Mouse (Mus musculus): ENCODE measurements at regions not wholly inside any gene's neighbourhood (a gene's known extent, or its start where the extent isn't known, plus 50 kb on each side); places are given as distances from the start of the nearest gene placed in this dataset.
"Not testable (repeated sequence)": the region's sequence is repeated elsewhere in the genome, so short reads cannot be mapped to it uniquely, and the experiment has no call there.

DNA sequence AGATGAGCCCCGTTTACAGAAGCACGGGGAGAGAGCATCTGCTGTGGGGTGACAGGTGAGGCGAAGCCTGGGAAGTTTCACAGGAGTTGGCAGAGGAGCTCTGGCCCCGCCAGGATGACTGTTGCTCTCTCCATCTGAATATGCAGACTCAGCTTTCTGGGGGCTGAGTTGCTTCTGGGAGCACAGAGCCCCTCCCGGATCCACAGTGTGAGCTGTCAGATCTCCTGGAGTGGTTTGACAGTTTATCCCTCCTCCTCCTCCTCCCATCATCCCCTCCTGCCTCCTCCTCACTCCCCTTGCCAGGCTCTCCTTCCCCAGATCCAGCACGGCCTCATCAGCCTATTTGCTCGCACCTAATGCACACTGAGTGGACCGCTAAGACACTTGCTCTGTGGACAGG is 181.9 kb upstream of the Rpl38 start:
- no peak for DNase-seq (ENCODE audit: low spot score in 2 of 2)

DNA sequence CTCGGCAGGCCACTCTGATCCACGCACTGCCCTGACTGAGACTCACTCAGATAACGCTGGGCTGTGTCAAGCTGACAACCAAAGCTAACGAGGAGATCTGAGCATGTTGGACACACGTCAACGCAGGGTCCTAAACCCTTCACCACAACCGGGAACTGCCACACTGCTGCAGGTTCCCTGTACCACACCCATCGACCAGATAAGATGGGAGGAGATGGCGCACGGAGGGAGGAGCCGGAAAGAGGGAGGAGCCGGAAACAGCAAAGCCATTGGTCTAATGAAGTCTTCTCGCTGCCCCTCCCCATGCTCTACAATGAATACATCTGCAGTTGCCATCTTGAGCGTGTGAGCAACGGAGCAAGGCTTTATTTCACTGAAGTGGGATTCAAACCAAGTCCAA is 182.9 kb upstream of the Rpl38 start:
- DNase-seq (ENCODE audit: low spot score in 2 of 2) = no peak

DNA sequence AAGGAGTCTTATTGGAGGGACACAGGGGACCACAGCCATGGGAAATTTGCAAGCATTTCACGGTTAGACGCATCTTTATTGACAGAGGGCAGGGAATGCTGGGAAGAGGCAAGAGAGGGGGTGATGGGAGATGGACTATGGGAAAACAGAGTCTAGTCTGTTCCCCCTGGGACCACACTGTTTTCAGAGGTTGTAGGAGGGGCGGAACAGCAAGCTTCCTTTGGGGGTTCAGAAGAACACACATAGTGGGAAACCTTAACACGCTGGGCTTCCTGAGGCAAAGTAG is 183.7 kb upstream of the Rpl38 start:
- no peak for DNase-seq (ENCODE audit: low spot score in 2 of 2)

DNA sequence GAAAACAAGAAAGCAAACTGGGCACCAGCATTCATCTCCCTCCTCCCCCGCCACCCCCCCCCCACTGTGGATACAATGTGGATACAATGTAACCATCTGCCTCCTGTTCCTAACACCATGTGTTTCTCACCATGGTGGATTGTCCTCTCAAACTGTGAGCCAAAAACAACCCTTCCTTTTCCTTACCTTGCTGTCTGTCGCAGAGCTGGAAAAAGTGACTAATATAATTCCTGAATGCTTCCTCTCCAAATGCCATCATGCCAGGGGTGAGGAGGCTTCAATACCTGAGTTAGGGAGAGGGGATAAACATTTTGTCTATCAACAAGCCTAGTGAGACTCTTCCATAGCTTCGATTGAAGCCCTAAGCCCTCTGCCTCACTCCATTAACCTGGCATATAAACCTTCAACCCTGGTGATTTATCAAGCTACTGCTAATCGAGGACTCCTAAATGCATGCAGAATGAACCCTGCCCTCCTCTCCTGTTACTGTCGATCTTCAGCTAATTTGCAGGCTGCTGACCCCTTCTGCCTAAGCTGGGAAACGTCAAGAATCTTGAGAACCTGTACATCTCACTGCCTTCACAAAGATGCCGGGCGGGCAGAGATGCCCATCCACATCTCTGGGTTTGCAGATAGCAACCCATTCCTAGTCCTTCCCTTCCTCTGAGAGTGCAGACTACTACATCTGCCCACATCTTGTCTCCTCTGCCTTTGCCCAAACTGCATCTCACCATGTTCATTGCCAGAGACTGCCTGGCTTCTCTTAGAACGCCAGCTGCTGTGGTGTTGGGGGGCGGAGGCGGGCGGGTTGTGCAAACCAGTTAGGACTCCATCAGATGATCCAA is 184.3 kb upstream of the Rpl38 start:
- no peak for DNase-seq (ENCODE audit: low spot score in 2 of 2)

DNA sequence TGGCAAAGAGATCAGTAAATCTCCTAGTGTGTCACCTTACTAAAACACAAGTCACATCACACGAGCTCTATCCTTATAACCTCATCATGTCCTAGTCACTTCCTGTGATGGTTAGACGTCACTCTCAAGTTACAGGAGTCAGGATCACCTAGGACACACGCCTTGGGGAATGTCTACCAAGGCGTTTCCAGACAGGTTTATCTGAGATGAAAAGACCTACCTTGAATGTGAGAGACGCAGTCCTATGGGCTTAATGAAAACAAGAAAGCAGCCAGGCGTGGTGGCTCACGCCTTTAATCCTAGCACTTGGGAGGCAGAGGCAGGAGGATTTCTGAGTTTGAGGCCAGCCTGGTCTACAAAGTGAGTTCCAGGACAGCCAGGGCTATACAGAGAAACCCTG is 185.0 kb upstream of the Rpl38 start:
- DNase-seq (ENCODE audit: low spot score in 2 of 2) = not testable (repeated sequence)

DNA sequence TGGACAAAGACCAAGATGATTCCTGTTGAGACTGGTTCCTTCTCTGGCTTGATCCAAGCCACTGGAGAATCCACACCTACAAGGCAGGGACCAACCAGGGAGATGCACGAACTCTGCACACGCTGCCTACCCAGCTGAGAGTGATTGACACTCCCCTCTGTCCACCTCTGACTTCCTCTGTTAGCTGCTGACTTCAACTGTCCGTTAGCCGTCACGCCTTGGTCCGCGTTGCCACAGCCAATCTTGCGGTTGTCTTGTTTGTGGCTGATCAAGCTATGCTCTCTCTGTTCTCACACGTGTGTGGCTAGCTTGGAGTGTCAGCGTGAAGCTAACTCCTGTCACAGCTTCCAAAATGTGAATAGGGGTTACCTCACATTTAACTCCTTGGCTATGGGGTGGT is 186.3 kb upstream of the Rpl38 start:
- no peak for DNase-seq (ENCODE audit: low spot score in 2 of 2)

DNA sequence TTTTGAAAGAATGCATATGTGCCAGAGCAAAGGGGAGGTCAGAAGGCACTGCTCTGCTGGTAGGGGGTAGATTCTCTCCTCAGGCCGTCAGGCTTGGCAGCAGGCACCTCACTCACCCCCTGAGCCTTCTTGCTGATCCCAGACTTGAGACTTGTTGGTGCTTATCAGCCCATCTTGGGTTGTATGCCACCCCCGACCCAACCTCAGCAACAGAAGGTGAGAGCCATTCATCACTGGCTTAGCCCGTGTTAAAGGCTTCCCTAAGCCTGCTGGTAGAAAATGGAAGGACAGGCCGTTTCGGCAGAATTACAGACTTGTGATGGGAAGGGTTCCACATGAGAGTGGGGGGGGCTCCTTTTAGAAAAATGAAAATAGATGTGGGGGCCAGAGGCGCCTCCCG is 187.3 kb upstream of the Rpl38 start:
- no peak for DNase-seq (ENCODE audit: low spot score in 2 of 2)

DNA sequence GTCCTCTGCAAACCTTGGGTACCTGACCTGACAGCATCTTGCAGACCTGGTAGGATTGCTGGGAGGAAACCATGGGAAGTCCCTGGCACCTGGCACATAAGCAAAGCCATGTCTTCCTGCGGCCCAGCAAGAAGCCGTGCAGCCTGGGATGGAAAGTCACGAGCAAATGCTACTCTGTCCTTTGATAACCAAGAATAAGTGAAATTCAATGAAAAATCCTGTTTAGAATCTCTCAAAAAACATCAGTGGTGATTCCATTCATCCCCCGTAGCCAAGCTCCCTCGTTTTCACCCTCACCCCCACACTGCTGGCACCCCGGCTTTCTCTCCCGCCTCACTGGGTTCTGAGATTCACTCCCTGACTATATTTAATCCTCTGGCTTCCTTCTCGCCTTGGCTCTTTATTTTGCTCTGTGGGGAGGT is 188.2 kb upstream of the Rpl38 start:
- DNase-seq (ENCODE audit: low spot score in 2 of 2) = no peak

DNA sequence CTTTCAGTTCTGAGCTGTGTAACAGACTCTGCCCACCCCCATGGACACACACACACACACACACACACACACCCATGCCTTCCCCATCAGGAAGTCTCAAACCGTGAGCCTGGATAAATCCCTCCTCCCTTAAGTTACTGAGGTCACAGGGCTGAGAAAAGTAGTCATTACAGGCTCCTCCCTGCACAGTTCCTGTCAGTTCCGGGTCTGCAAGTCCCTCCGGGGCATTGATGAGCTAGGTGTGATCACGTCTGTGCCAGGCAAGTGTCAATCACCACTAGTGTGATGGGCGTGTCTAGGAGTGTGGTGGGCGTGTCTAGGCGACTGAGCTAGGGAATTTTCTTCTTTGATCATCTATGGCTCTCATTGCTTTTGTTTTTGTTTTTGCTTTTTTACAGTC is 189.6 kb upstream of the Rpl38 start:
- no peak for DNase-seq (ENCODE audit: low spot score in 2 of 2)

DNA sequence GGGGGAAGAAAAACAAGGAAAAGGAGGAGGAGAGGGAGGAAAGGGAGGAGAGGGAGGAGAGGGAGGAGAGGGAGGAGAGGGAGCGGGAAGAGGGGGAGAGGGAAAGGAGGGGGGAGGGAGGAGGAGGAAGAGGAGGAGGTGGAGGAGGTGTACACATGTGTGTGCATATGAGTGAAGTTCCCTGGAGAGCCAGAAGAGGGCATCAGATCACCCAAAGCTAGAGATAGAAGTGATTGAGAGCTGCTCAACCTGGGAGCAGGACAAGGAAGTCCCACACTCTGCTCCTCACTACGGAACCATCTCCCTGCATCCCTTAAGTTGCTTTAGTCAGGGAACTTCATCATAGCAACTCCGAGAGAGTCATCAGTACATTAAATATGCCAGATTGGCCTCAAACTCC is 191.0 kb upstream of the Rpl38 start:
- no peak for DNase-seq (ENCODE audit: low spot score in 2 of 2)

DNA sequence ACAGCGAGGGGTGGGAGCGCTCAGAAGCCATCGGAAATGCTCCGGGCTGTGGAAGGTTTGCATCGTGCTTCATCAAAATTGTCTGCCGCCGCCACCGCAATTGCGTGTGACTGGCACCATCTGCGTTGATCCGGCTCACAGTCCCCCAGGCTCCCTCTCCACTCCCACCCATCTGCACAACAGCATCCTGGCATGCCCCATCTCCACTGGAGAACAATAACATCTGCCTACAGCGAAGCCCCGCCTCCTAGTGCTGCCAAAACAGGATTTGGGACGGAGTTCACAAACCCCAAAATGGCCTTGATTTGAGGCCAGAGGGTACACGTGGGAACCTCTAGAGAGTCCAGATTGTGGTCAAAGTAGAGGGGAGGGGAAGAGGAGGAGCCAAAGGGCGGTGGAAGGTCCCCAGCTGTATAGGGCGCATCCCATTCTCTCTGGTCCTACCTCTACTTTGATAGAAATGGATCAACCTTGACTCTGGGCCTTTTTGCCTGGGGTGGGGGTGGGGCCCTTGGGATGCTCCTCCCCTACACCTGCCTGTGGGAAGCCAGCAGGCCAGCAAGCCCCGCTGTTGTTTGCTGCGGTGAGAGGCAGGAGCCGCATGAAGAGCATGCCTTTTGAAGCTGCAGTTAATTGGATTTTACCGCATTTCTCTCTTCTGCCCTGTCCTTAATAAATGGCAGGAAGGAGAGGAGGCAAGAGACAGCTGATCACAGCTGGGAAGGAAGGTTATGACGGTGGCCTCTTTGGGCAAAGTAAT is 195.6 kb upstream of the Rpl38 start:
- no peak for DNase-seq (ENCODE audit: low spot score in 2 of 2)

DNA sequence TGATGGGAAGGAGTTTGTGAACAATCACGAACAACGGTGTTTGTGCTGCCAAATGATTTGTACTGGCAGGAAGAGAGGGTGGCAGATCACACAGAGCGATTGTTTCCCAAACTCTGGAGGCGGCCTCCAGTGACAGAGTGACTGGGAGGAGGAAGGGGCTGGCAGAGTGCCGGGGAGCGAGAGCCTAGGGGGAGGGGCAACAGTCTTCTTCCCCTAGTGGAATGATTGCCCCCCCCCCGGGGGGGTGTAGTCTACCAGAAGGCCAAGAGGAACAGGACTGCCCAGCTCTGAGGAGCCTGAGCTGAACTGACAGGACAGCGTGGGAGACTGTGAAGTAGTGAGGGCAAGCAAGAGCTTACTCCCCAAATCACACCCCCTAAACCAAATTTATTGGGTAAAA is 199.9 kb upstream of the Rpl38 start:
- DNase-seq (ENCODE audit: low spot score in 2 of 2) = peak; percentile 78 to 86

DNA sequence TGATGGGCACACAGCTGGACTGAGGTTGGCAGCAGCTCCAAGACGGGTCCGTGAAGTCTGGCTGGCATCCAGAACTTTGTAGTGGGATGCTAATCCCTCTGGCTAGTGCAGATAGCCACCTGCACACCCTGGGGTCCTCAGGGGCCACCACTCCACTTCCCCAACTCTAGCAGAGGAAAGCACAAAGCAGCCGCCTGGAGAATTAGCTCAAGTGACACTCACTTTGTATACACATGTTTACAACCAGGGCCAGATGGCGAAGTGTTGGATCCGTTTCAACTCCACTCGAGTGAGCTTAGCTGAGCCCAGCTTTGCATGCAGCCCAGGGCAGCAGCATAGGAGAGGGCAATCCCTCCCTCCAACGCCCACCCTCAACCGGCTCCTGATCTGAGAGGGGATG is 200.5 kb upstream of the Rpl38 start:
- DNase-seq (ENCODE audit: low spot score in 2 of 2) = peak in 1 of 2 experiments; percentile 63

DNA sequence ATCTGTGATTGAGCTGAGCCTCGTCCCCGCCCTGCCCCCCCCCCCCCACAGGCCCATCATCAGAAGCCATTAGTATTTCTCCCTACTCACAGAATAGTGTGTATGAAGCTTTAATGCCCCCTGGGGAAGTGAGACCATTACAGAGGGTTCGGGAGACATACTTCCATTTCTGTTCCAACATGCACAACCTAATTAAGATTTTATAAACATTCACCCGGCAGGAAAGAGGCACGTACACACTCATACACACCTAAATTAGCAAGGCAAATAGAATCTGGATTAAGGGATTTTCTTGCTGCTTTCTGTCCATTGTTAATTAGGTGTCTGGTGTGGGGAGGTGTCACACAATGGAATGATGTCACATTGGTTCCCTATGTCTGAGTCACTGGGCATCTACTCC is 202.8 kb upstream of the Rpl38 start:
- DNase-seq (ENCODE audit: low spot score in 2 of 2) = no peak

DNA sequence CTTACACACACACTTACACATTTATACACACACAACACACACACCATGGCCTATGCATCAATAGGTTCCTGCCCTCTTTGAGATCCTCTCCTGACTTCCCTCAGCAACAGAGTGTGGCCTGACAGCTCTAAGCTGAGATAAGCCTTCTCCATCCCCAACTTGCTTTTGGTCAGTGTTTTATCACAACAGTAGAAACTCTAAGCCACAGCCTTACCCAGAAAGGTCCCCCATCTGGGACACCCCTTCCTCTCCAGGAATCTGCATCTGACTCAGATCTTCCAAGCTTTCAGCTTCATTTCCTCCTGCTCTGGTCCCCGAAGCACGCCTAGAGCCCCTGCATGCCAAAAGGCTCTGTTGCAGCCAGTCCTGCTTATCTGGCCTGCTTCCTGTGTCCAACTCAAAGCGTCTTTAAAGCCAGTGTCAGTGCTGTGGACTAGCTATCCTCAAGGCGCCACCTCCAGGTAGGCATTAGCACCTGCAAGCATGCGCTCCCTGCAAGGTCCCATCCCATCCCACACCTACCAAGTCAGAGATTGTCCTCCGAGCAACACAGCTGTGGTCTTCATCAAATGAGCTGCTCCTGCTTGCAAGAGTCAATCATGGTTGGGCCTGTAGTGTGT is 205.5 kb upstream of the Rpl38 start:
- DNase-seq (ENCODE audit: low spot score in 2 of 2) = peak in 1 of 2 experiments; percentile 53

DNA sequence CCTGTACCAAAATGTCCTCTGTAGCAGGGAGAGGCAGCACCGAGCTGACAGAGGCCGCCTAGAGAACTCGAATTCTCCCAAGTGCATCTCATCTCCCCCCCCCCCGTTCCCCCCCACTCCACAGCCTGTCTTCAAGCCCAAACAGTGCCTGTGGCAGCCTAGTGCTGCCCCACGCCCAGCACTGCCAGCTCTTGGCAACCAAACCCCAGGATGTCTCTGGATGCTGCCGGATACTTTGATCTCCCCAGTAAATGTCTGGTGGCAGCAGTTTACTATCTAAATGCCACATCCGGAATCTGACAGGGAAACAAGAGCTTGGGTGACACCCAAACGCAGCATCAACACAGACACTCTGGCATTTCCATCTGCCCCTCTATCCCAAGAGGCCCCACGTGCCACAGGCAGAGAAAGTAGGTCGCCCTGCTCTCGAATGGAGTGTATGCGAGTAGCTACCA is 213.4 kb upstream of the Rpl38 start:
- no peak for DNase-seq (ENCODE audit: low spot score in 2 of 2)

DNA sequence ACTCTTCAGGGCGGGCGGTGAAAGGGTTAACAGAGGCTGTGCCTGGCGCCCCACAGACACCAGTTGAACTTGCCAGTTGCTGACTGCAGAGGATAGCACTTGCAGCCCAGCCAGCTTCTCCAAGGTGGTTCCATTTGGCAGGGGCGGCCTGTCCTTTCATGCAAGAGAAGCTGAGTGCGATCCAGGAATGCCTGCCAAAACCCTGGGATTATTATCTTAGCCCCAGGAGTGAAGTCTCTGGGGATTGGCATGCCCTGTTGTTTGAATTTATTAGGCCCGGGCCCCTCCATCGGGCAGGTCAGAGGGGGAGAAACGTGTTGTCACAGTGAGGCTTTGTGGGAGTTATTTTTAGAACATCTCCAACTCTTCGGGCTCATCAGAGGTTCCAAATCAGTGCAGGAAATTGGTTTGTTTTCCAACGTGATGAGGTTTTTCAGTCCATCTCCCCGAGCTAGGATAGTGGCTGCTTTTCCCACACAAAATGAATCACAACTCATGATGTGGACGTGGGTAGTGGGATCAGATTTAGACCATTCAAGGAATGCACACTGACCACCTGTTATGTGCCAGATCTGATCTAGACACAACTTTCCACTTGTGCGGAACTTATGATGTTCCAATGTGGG is 219.4 kb upstream of the Rpl38 start:
- DNase-seq (ENCODE audit: low spot score in 2 of 2) = peak; percentile 25 to 47

DNA sequence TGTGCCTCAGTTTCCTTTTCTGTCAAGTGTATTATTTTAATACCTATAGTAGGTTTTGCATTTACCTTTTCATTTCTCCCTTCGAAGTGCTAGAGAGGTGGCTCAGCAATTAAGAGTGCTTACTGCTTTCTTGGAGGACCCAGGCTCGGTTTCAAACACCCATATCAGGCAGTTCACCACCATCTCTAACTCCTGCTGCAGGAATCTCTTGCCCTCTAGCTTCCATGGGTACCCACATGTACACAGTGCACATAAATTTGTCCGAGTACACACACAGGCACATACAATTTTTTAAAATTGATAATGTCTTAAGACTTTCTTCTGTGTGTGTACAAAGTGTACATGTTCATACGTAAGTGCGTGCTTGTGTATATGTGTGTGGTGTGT is 220.9 kb upstream of the Rpl38 start:
- no peak for DNase-seq (ENCODE audit: low spot score in 2 of 2)

DNA sequence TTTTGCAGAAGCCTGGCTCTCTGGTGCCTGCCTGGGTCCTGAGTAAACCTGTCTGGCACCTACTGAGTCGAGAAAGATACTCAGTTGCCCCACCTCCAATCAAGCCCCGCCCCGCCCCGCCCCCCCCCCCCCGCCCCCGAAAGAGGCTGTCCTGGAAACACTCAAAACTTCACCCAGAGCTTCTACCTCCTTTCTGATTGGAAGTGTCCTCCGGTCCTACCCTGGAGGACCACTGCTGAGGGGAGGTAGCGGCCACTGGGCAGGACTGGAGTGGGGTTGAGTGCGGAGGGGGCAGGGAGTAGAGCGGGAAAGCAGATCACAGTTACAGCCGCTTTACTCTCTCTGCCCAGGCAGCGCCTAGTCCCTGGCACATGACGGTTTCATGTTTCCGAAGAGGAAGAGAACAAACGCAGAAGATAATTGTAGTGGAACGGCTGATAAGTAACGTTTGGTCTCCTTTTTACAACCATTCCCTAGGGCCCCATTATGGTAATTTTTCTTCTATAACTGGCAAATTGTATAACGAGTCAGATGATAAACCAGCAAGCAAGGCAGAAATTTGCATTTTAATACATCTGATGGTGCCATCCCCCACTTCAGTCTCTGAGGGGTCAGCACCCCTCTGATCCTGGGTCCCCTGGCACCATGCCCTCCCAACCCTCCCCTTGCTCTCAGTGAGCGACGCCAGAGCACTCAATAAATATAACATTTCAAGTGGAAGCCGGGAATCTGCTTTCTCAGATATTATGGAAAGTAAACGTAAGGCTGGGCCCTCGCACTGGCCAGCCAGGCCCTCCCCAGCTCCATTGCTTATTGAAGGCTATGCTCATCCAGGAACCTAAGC is 221.5 kb upstream of the Rpl38 start:
- DNase-seq (ENCODE audit: low spot score in 2 of 2) = peak in 1 of 2 experiments; percentile 37

DNA sequence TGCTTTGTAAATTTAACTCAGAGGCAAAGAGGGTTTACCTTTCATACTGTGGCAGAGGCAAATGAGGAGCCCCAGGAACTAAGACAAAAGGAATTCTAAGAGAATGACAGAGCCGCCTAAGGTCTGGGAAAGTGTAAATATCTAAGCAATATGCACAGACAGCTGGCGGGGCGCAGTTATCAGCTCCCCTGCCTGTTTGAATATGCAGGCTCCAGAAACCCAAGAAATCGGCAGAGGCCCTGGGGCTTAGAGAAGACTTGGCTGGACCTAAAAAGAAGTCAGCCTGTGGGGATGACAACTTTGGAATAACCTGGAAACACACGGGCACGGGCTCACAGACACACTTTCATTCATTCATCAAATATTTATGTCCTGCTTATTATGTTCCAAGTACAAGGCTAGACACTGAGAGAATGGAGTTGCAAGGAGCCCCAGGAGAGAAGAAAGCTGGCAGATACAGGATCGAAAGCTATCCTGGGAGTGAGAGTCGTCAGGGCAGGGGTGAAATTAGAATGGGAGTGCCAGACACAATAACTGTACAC is 222.2 kb upstream of the Rpl38 start:
- DNase-seq (ENCODE audit: low spot score in 2 of 2) = no peak

DNA sequence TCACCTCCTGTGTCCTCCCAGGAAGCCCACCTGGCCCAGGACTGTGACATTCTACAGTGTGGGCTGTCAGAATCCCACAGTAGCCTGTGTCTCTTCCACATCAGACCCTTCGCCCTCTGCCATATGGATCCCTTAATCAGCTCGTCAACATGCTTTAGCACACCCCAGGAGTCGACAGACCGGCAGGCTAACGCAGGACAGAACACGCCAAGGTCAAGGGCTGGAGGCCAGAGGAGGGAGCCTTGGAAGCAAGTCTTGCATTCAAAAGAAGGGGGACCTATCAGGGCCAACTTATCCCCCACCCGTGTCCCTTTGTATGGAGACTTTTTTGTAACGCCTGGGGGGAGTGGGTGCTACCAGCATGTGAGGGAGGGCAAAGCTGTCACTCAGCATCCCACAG is 224.1 kb upstream of the Rpl38 start:
- no peak for DNase-seq (ENCODE audit: low spot score in 2 of 2)
